Mouse (Mus musculus) forebrain, embryonic 12.5 days (tissue): ENCODE data around the gene Efna2. TPM values are rescaled to one million over a fixed set of nuclear protein-coding genes. Genes with fewer than 3 reads are reported as not detected.
A peak's percentile ranks its signal among the peaks of the same experiment; 100 is the strongest.
"Not testable (repeated sequence)": the region's sequence is repeated elsewhere in the genome, so short reads cannot be mapped to it uniquely, and the experiment has no call there.

ENCODE experiments used
- ATAC-seq: fragments of 200-750 bp; cut with Nextera tagmentation; 2 replicates; pipeline ENCODE4 v1.8.0; 2017; ENCODE audit warnings: moderate TSS enrichment; ENCODE audit not compliant: low FRiP score
- H3K27ac ChIP-seq: fragments of 300-500 bp; sonication (generic); 2 replicates; pipeline ENCODE4 v1.5.1; 2016; ENCODE audit warnings: mild to moderate bottlenecking
- H3K27me3 ChIP-seq: fragments of 300-500 bp; sonication (generic); 2 replicates; pipeline ENCODE4 v1.6.1; 2016; ENCODE audit warnings: mild to moderate bottlenecking
- H3K36me3 ChIP-seq: fragments of 300-500 bp; sonication (generic); replicated peaks from 2 replicates; pipeline ENCODE4 v1.6.1; 2016; ENCODE audit warnings: mild to moderate bottlenecking
- H3K4me1 ChIP-seq: fragments of 300-500 bp; sonication (generic); 2 replicates; pipeline ENCODE4 v1.6.1; 2016
- H3K4me2 ChIP-seq: fragments of 300-500 bp; sonication (generic); 2 replicates; pipeline ENCODE4 v1.6.1; 2016; ENCODE audit warnings: mild to moderate bottlenecking, moderate library complexity
- H3K4me3 ChIP-seq: fragments of 300-500 bp; sonication (generic); replicated peaks from 2 replicates; pipeline ENCODE4 v1.5.1; 2016; ENCODE audit warnings: mild to moderate bottlenecking
- H3K9ac ChIP-seq: fragments of 300-500 bp; sonication (generic); 2 replicates; pipeline ENCODE4 v1.6.1; 2016; ENCODE audit warnings: mild to moderate bottlenecking
- H3K9me3 ChIP-seq: fragments of 300-500 bp; sonication (generic); 2 replicates; pipeline ENCODE4 v1.6.1; 2016
- WGBS: fragments of 180-500 bp; shearing (Covaris S2); methylation state at CpG from one replicate; pipeline ENCODE4 v1.1.7; 2016; 5-methylcytosine and 5-hydroxymethylcytosine counted together
- polyA plus RNA-seq: library from polyadenylated mRNA; unstranded; fragments of >200 nt; fragmentation: Nextera tagmentation; extraction: Ambion mirVana; gene quantifications from 2 replicates; pipeline ENCODE4 v1.2.1, GENCODE M21; 2016

Efna2 gene
- polyA plus RNA-seq, 1 experiment from 2014 or later = 48.9 TPM

- no peaks in the 10 kb centered on the region for H3K9me3 ChIP-seq
- WGBS = 4% methylated on average over 24 of the region's 24 CpGs
- 0 out of 2 replicates have a peak overlapping the region, but pooled peaks have one; percentile 29 for H3K9ac ChIP-seq
- peak; percentile 63 for ATAC-seq
- H3K4me1 ChIP-seq = peaks cover 34% of the 10 kb centered on the region
- H3K4me3 ChIP-seq = no peak overlapping the region
- H3K36me3 ChIP-seq = no peaks in the 10 kb centered on the region
- peak overlapping the region; percentile 72 for H3K27ac ChIP-seq
- peak overlapping the region; percentile 35 for H3K4me2 ChIP-seq
- H3K27me3 ChIP-seq = peaks cover 4% of the 10 kb centered on the region
These were observed 29.6 kb downstream of the Efna2 start for GRCm38 (mm10) chr10:80208841-80209371.

- not testable (repeated sequence) for H3K4me3 ChIP-seq, H3K9ac ChIP-seq, H3K4me2 ChIP-seq, H3K9me3 ChIP-seq, H3K27me3 ChIP-seq, ATAC-seq, H3K27ac ChIP-seq, H3K36me3 ChIP-seq
- H3K4me1 ChIP-seq = peaks cover 46% of the 10 kb centered on the region
- WGBS = 71% methylated on average over 7 of the region's 7 CpGs
These were observed 32.3 kb downstream of the Efna2 start for GRCm38 (mm10) chr10:80211547-80212103.

- Histone ChIP-seq H3K36me3 (no peaks in the 10 kb centered on the region), H3K27ac (peak overlapping the region; percentile 71), H3K9me3 (no peaks in the 10 kb centered on the region), H3K27me3 (no peaks in the 10 kb centered on the region), H3K4me1 (peaks cover 19% of the 10 kb centered on the region), H3K4me3 (no peak overlapping the region), H3K4me2 (0 out of 2 replicates have a peak overlapping the region, but pooled peaks have one; percentile 15), H3K9ac (no peak overlapping the region)
- WGBS = 9% methylated on average over 16 of the region's 16 CpGs
- 0 out of 2 replicates have a peak, but pooled peaks have one; percentile 41 for ATAC-seq
These were observed 35.9 kb downstream of the Efna2 start for GRCm38 (mm10) chr10:80215048-80215772.

- H3K27ac ChIP-seq = no peak overlapping the region
- no peaks in the 10 kb centered on the region for H3K36me3 ChIP-seq
- peaks cover 3% of the 10 kb centered on the region; the same call in 1 of the 2 replicates for H3K27me3 ChIP-seq
- no peaks in the 10 kb centered on the region for H3K9me3 ChIP-seq
- ATAC-seq = no peak
- WGBS = 42% methylated on average over 8 of the region's 9 CpGs
- no peak overlapping the region for H3K4me2 ChIP-seq
- H3K4me1 ChIP-seq = peaks cover 25% of the 10 kb centered on the region
- no peak overlapping the region for H3K9ac ChIP-seq
- H3K4me3 ChIP-seq = no peak overlapping the region
These were observed 41.4 kb downstream of the Efna2 start for GRCm38 (mm10) chr10:80220676-80221075.

- H3K4me3 ChIP-seq, H3K27ac ChIP-seq, H3K9ac ChIP-seq, H3K9me3 ChIP-seq, H3K36me3 ChIP-seq, H3K4me2 ChIP-seq, ATAC-seq, H3K27me3 ChIP-seq: not testable (repeated sequence)
- H3K4me1 ChIP-seq = peaks cover 38% of the 10 kb centered on the region
- WGBS = 86% methylated on average over 2 of the region's 2 CpGs
These were observed 43.9 kb downstream of the Efna2 start for GRCm38 (mm10) chr10:80223137-80223536.

- Histone ChIP-seq H3K4me3 (peak overlapping the region; percentile 87), H3K9me3 (no peaks in the 10 kb centered on the region), H3K36me3 (peaks cover 17% of the 10 kb centered on the region), H3K9ac (peak overlapping the region; percentile 33), H3K27ac (peak overlapping the region; percentile 95), H3K4me2 (peak overlapping the region; percentile 95), H3K4me1 (peaks cover 57% of the 10 kb centered on the region), H3K27me3 (no peaks in the 10 kb centered on the region)
- 0% methylated on average over 14 of the region's 14 CpGs for WGBS
- ATAC-seq = no peak
These were observed 46.8 kb downstream of the Efna2 start for GRCm38 (mm10) chr10:80226071-80226415.

- H3K9ac ChIP-seq = peak within 1 kb of the TSS; percentile 98
- WGBS = under 1% methylated on average over 64 of the region's 75 CpGs
- H3K4me1 ChIP-seq = peaks cover 54% of the 10 kb centered on the region
- peak within 1 kb of the TSS; percentile 95 for H3K27ac ChIP-seq
- peak within 1 kb of the TSS; percentile 95 for H3K4me2 ChIP-seq
- no peaks in the 10 kb centered on the region for H3K27me3 ChIP-seq
- H3K36me3 ChIP-seq = peaks cover 20% of the 10 kb centered on the region
- ATAC-seq = peak; percentile 97
- peak within 1 kb of the TSS; percentile 87 for H3K4me3 ChIP-seq
- no peaks in the 10 kb centered on the region for H3K9me3 ChIP-seq
These were observed 47.3 kb downstream of the Efna2 start, which contains the start of gene Mum1 for GRCm38 (mm10) chr10:80226416-80227165. Mum1 (plus strand) TSS chr10:80226434.

- Histone ChIP-seq H3K27me3 (no peaks in the 10 kb centered on the region), H3K4me1 (peaks cover 52% of the 10 kb centered on the region), H3K9me3 (no peaks in the 10 kb centered on the region), H3K36me3 (peaks cover 26% of the 10 kb centered on the region), H3K4me3 (peak overlapping the region; percentile 87), H3K27ac (peak overlapping the region; percentile 95), H3K4me2 (peak overlapping the region; percentile 95), H3K9ac (peak overlapping the region; percentile 98)
- no peak for ATAC-seq
- 8% methylated on average over 10 of the region's 10 CpGs for WGBS
These were observed 47.9 kb downstream of the Efna2 start for GRCm38 (mm10) chr10:80227166-80227539.

GRCm38 (mm10) chr10:80227877-80228775, 48.8 kb downstream of the Efna2 start:
- H3K9me3 ChIP-seq = no peaks in the 10 kb centered on the region
- peak overlapping the region; percentile 98 for H3K9ac ChIP-seq
- no peaks in the 10 kb centered on the region for H3K27me3 ChIP-seq
- peaks cover 36% of the 10 kb centered on the region for H3K36me3 ChIP-seq
- H3K27ac ChIP-seq = peak overlapping the region; percentile 95
- 58% methylated on average over 15 of the region's 15 CpGs for WGBS
- peak overlapping the region; percentile 95 for H3K4me2 ChIP-seq
- H3K4me1 ChIP-seq = peaks cover 58% of the 10 kb centered on the region
- peak overlapping the region; percentile 87 for H3K4me3 ChIP-seq
- no peak for ATAC-seq

- peaks cover 98% of the 10 kb centered on the region for H3K36me3 ChIP-seq
- H3K27me3 ChIP-seq = no peaks in the 10 kb centered on the region
- H3K9me3 ChIP-seq = no peaks in the 10 kb centered on the region
- ATAC-seq = no peak
- no peak overlapping the region for H3K9ac ChIP-seq
- H3K4me1 ChIP-seq = peaks cover 28% of the 10 kb centered on the region
- H3K27ac ChIP-seq = no peak overlapping the region
- no peak overlapping the region for H3K4me2 ChIP-seq
- H3K4me3 ChIP-seq = no peak overlapping the region
- 95% methylated on average over 13 of the region's 13 CpGs for WGBS
These were observed 57.0 kb downstream of the Efna2 start for GRCm38 (mm10) chr10:80236145-80236825.

- H3K4me1 ChIP-seq = peaks cover 28% of the 10 kb centered on the region
- H3K9ac ChIP-seq = no peak overlapping the region
- H3K9me3 ChIP-seq = no peaks in the 10 kb centered on the region
- no peak for ATAC-seq
- no peak overlapping the region for H3K4me2 ChIP-seq
- no peak overlapping the region for H3K4me3 ChIP-seq
- no peak overlapping the region for H3K27ac ChIP-seq
- no peaks in the 10 kb centered on the region for H3K27me3 ChIP-seq
- 84% methylated on average over 4 of the region's 4 CpGs for WGBS
- H3K36me3 ChIP-seq = peaks cover 98% of the 10 kb centered on the region
These were observed 57.7 kb downstream of the Efna2 start for GRCm38 (mm10) chr10:80237020-80237419.
